19 mouse cellular contexts compared by ENCODE assay signal in the genomic region with DNA sequence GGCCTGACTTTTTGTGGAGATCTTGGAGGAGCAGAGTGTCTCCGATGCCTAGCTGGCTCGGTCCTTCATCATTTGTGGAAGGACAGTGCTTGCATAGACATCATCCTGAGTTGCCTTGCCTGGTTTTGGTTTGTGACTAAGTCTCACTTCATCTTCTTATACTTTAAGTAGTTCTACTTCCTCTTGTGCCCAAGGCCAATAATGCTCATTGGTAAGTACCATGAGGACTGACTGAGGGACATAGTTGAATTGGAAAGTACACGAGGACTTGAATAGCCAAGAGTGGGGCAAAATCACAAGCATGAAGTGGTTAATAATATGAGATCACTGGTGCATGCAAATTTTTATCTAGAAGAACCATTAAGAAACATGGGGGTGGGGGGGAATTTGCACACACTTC. TPM values are rescaled to one million over a fixed set of nuclear protein-coding genes. Genes with fewer than 3 reads are reported as not detected.
DNase-seq lines count a peak whose midpoint lies in the region; ATAC-seq and TF ChIP-seq lines count a peak whose summit lies in the region.
"Had no signal": no experiment of that assay in that cellular context is flagged by ENCODE, and none has a peak within 500 bp of the region (broad histone marks: within the 10 kb centered on the region; RNA-seq: fewer than 3 reads in every experiment).

No protein-coding gene starts in this region.

- peak; percentile 76 for DNase-seq in A20 (ENCODE audit: low read depth, low spot score)
- peak; percentile 43 for DNase-seq in c-Kit-positive CD71-positive TER-119-positive erythroid progenitor cells, embryonic 14.5 days (ENCODE audit: low spot score)
- no peak for DNase-seq in liver, postnatal 0 days
- DNase-seq in urinary bladder, postnatal 4 days (ENCODE audit: low spot score in 2 of 2), result no peak
- DNase-seq in ovary, postnatal 36 days (ENCODE audit: low spot score), result no peak
- DNase-seq: adrenal gland, postnatal 10 days; cerebellum, adult 9-10 months; embryo, embryonic 11 days; heart, adult 2 months; layer of hippocampus, postnatal 36 days; left cerebral cortex, postnatal 4 days; lung, adult 2 months; retina, postnatal 1 day had no signal

- H3K27ac ChIP-seq in intestine, embryonic 16.5 days (ENCODE audit: low read length), result peak overlapping the region; percentile 85; the same call in 1 of the 2 replicates
- H3K27ac ChIP-seq in intestine, embryonic 15.5 days, result no peak overlapping the region
- H3K27ac ChIP-seq in liver, postnatal 0 days (ENCODE audit: low read depth), result peak overlapping the region; percentile 86
- H3K27ac ChIP-seq: heart, adult 2 months had no signal

- WGBS in intestine, embryonic 16.5 days, result 95% methylated on average over 3 of the region's 3 CpGs
- WGBS in intestine, embryonic 15.5 days, result 88% methylated on average over 3 of the region's 3 CpGs
- 67% methylated on average over 3 of the region's 3 CpGs for WGBS in liver, postnatal 0 days (ENCODE audit: insufficient replicate concordance)

- 0 out of 2 replicates have a peak overlapping the region, but pooled peaks have one; percentile 18 for H3K9ac ChIP-seq in intestine, embryonic 16.5 days (ENCODE audit: low read depth, low read length)
- no peak overlapping the region for H3K9ac ChIP-seq in intestine, embryonic 15.5 days
- peak overlapping the region; percentile 49 for H3K9ac ChIP-seq in liver, postnatal 0 days (replicated peaks)

- H3K27me3 ChIP-seq in intestine, embryonic 16.5 days (replicated peaks; ENCODE audit: control insufficient read depth, insufficient read depth, low read length), result no peaks in the 10 kb centered on the region
- no peaks in the 10 kb centered on the region for H3K27me3 ChIP-seq in intestine, embryonic 15.5 days (replicated peaks)
- H3K27me3 ChIP-seq in liver, postnatal 0 days (ENCODE audit: insufficient read depth, low read length), result no peaks in the 10 kb centered on the region

- peaks cover 5% of the 10 kb centered on the region; the same call in 1 of the 2 replicates for H3K4me1 ChIP-seq in intestine, embryonic 16.5 days (ENCODE audit: control insufficient read depth, insufficient read depth, low read length)
- 0 out of 2 replicates have a peak, but pooled peaks cover 2% of the 10 kb centered on the region for H3K4me1 ChIP-seq in intestine, embryonic 15.5 days (replicated peaks)
- peaks cover 68% of the 10 kb centered on the region for H3K4me1 ChIP-seq in liver, postnatal 0 days (ENCODE audit: insufficient read depth)

- no peaks in the 10 kb centered on the region for H3K36me3 ChIP-seq in intestine, embryonic 16.5 days (ENCODE audit: control insufficient read depth, insufficient read depth, low read length)
- H3K36me3 ChIP-seq in intestine, embryonic 15.5 days, result no peaks in the 10 kb centered on the region
- H3K36me3 ChIP-seq in liver, postnatal 0 days (replicated peaks; ENCODE audit: insufficient read depth, low read length), result no peaks in the 10 kb centered on the region
- H3K36me3 ChIP-seq: G1E had no signal

- no peaks in the 10 kb centered on the region for H3K9me3 ChIP-seq in intestine, embryonic 16.5 days (ENCODE audit: control insufficient read depth, low read length)
- H3K9me3 ChIP-seq in intestine, embryonic 15.5 days, result no peaks in the 10 kb centered on the region
- H3K9me3 ChIP-seq in liver, postnatal 0 days (ENCODE audit: low read length), result no peaks in the 10 kb centered on the region
- H3K9me3 ChIP-seq: G1E had no signal

- no peak for TF ChIP-seq EP300 in liver, postnatal 0 days (IDR thresholded peaks at IDR 0.05; ENCODE audit: low read depth)

- H3K4me3 ChIP-seq in intestine, embryonic 16.5 days (ENCODE audit: low read length), result no peak overlapping the region
- no peak overlapping the region for H3K4me3 ChIP-seq in intestine, embryonic 15.5 days (replicated peaks)
- H3K4me3 ChIP-seq in liver, postnatal 0 days (ENCODE audit: low read depth, low read length), result peak overlapping the region; percentile 21
- H3K4me3 ChIP-seq: heart, adult 2 months had no signal

- no peak for TF ChIP-seq CTCF in liver, postnatal 0 days (IDR thresholded peaks at IDR 0.05; ENCODE audit: low read depth)

- H3K4me2 ChIP-seq in intestine, embryonic 16.5 days (ENCODE audit: low read depth, low read length), result 0 out of 2 replicates have a peak overlapping the region, but pooled peaks have one; percentile 8
- no peak overlapping the region for H3K4me2 ChIP-seq in intestine, embryonic 15.5 days (replicated peaks)
- peak overlapping the region; percentile 55 for H3K4me2 ChIP-seq in liver, postnatal 0 days (ENCODE audit: low read depth, low read length)

- no peak for ATAC-seq in intestine, embryonic 16.5 days
- no peak for ATAC-seq in intestine, embryonic 15.5 days
- ATAC-seq in liver, postnatal 0 days, result no peak
- ATAC-seq in megakaryocyte progenitor cell, adult 5-6 weeks (replicated peaks; ENCODE audit: poor library complexity), result no peak
- ATAC-seq: forebrain, embryonic 16.5 days; hindbrain, embryonic 16.5 days had no signal

RNA-seq across cellular contexts. Expression of gene Clint1, which starts 45.0 kb away (rescaled TPM):
- 101 and 114 TPM in 2 replicates for polyA plus RNA-seq in intestine, embryonic 16.5 days (2015; fragmentation: Nextera tagmentation; extraction: Ambion mirVana)
- polyA plus RNA-seq in intestine, embryonic 15.5 days (2015; fragmentation: Nextera tagmentation; extraction: Ambion mirVana), result 102 and 106 TPM in 2 replicates
- 33.6 and 37.3 TPM in 2 replicates for polyA plus RNA-seq in liver, postnatal 0 days (2015; fragmentation: Nextera tagmentation; extraction: Ambion mirVana)
- 130 and 133 TPM in 2 replicates for total RNA-seq in megakaryocyte progenitor cell, adult 5-6 weeks (2015)
- total RNA-seq in megakaryocyte progenitor cell, adult 5-6 weeks (2017), result 133 and 160 TPM in 2 replicates

Comparison
In these comparisons a context has a peak if more than half of its experiments do, and no peak if none do; other contexts are left out.
1. DNase-seq: peak in A20 (single experiment) and c-Kit-positive CD71-positive TER-119-positive erythroid progenitor cells, embryonic 14.5 days (single experiment); none in liver, postnatal 0 days (single experiment), urinary bladder, postnatal 4 days (0 of 2) and ovary, postnatal 36 days (single experiment).